Mouse (Mus musculus) bone marrow, adult 2 months (tissue): ENCODE measurements around the gene Defb3. TPM values are rescaled to one million over a fixed set of nuclear protein-coding genes. Genes with fewer than 3 reads are reported as not detected.
"Not testable (repeated sequence)": the region's sequence is repeated elsewhere in the genome, so short reads cannot be mapped to it uniquely, and the experiment has no call there.

Experiments
- H3K27ac ChIP-seq: fragments of 200-500 bp; 2 replicates; pipeline ENCODE4 v1.5.1; 2012; ENCODE audit warnings: low read depth, mild to moderate bottlenecking, control low read depth, inconsistent platforms, low read length; ENCODE audit not compliant: control insufficient read depth, poor library complexity, insufficient read depth
- H3K4me1 ChIP-seq: fragments of 200-500 bp; 2 replicates; pipeline ENCODE4 v1.6.1; 2011; ENCODE audit warnings: low read length; ENCODE audit not compliant: control insufficient read depth, insufficient read depth
- H3K4me3 ChIP-seq: fragments of 200-500 bp; replicated peaks from 2 replicates; pipeline ENCODE3; 2011; ENCODE audit warnings: mild to moderate bottlenecking, low read depth, low read length, control low read depth; ENCODE audit not compliant: control insufficient read depth
- CTCF ChIP-seq: fragments of 200-500 bp; IDR thresholded peaks from 2 replicates; pipeline ENCODE4 v1.5.1; 2011; ENCODE audit warnings: low read length, control low read depth; ENCODE audit not compliant: control insufficient read depth, insufficient read depth
- POLR2A ChIP-seq: fragments of 200-500 bp; IDR thresholded peaks from 2 replicates; pipeline ENCODE4 v1.6.1; 2011; ENCODE audit warnings: low read depth, mild to moderate bottlenecking, control low read depth, low read length, borderline replicate concordance; ENCODE audit not compliant: control insufficient read depth
- WGBS: fragments of 180-500 bp; shearing (Covaris S2); methylation state at CpG from one replicate; pipeline ENCODE4 v1.1.7; 2018; 5-methylcytosine and 5-hydroxymethylcytosine counted together
- polyA plus RNA-seq: library from polyadenylated mRNA; stranded (reverse); fragments of >200 nt; gene quantifications from 2 replicates; pipeline ENCODE4 v1.2.4, GENCODE M21; 2011; ENCODE audit warnings: low replicate concordance; ENCODE audit not compliant: missing spikeins, insufficient read depth, insufficient read length

Gene Defb3
- not detected in 2 replicates for polyA plus RNA-seq

GRCm38 (mm10) chr8:19293060-19293459 lies at the start of gene Defb3:
Gene Defb3 (plus strand): TSS chr8:19293360.
- H3K4me1 ChIP-seq, H3K4me3 ChIP-seq, H3K27ac ChIP-seq: not testable (repeated sequence)
- WGBS = 17% methylated on average over 2 of the region's 2 CpGs

- Histone ChIP-seq H3K27ac (no peak within 1 kb of the TSS), H3K4me1 (no peaks in the 10 kb centered on the region), H3K4me3 (no peak within 1 kb of the TSS)
- 92% methylated on average over 5 of the region's 5 CpGs for WGBS
- no peak for TF ChIP-seq CTCF
Measured at GRCm38 (mm10) chr8:19247280-19247679, 45.9 kb upstream of the Defb3 start, which contains the start of gene Defb5. Gene Defb5 (plus strand): TSS chr8:19247580.

- no peak for TF ChIP-seq CTCF
- no peak for TF ChIP-seq POLR2A
- Histone ChIP-seq H3K27ac (no peak overlapping the region), H3K4me3 (no peak overlapping the region), H3K4me1 (no peaks in the 10 kb centered on the region)
Measured at GRCm38 (mm10) chr8:19258136-19258535, 35.0 kb upstream of the Defb3 start.

GRCm38 (mm10) chr8:19259667-19260066 lies 33.5 kb upstream of the Defb3 start:
- no peak overlapping the region for H3K27ac ChIP-seq
- H3K4me1 ChIP-seq = no peaks in the 10 kb centered on the region
- H3K4me3 ChIP-seq = no peak overlapping the region
- TF ChIP-seq CTCF = no peak
- TF ChIP-seq POLR2A = no peak
- WGBS = 34% methylated on average over 3 of the region's 3 CpGs

- not testable (repeated sequence) for H3K27ac ChIP-seq, H3K4me3 ChIP-seq, H3K4me1 ChIP-seq
- WGBS = 53% methylated on average over 3 of the region's 3 CpGs
Measured at GRCm38 (mm10) chr8:19298361-19298760, 5.2 kb downstream of the Defb3 start.

GRCm38 (mm10) chr8:19331836-19332235 lies 38.7 kb downstream of the Defb3 start:
- WGBS = 7% methylated on average over 3 of the region's 3 CpGs
- TF ChIP-seq CTCF (no peak), POLR2A (no peak)
- Histone ChIP-seq H3K4me3 (no peak overlapping the region), H3K27ac (no peak overlapping the region), H3K4me1 (no peaks in the 10 kb centered on the region)

Other genes with a start within 250 kb of the Defb3 start
- not detected in 2 replicates for gene Defb39, start 228.6 kb upstream of the Defb3 start, polyA plus RNA-seq
- not detected in 2 replicates for gene Defb12, start 178.5 kb upstream of the Defb3 start, polyA plus RNA-seq
- not detected in 2 replicates for gene Defb34, start 169.6 kb upstream of the Defb3 start, polyA plus RNA-seq
- not detected in 2 replicates for gene Gm45826, start 152.6 kb upstream of the Defb3 start, polyA plus RNA-seq
- gene Defb14, start 99.0 kb upstream of the Defb3 start, polyA plus RNA-seq = not detected in 2 replicates
- not detected in 2 replicates for gene Defb4, start 94.7 kb upstream of the Defb3 start, polyA plus RNA-seq
- not detected in 2 replicates for gene Defb6, start 67.9 kb upstream of the Defb3 start, polyA plus RNA-seq
- gene Defb46, start 53.4 kb upstream of the Defb3 start, polyA plus RNA-seq = not detected in 2 replicates
- gene Defb5, start 45.8 kb upstream of the Defb3 start, polyA plus RNA-seq = not detected in 2 replicates
- not detected in 2 replicates for gene Defb8, start 154.2 kb downstream of the Defb3 start, polyA plus RNA-seq
- not detected in 2 replicates for gene Defb7, start 201.7 kb downstream of the Defb3 start, polyA plus RNA-seq